Mouse (Mus musculus) forebrain, embryonic 16.5 days (tissue): ENCODE data around the gene Fgf12. TPM values are rescaled to one million over a fixed set of nuclear protein-coding genes. Genes with fewer than 3 reads are reported as not detected.

ENCODE experiments used
- ATAC-seq: fragments of 200-750 bp; cut with Nextera tagmentation; 2 replicates; pipeline ENCODE4 v1.8.0; 2017; ENCODE audit warnings: mild to moderate bottlenecking, moderate library complexity
- H3K27ac ChIP-seq: fragments of 300-500 bp; sonication (generic); 2 replicates; pipeline ENCODE4 v1.5.1; 2014; ENCODE audit warnings: low read length, control low read depth
- H3K27me3 ChIP-seq: fragments of 300-500 bp; sonication (generic); replicated peaks from 2 replicates; pipeline ENCODE4 v1.6.1; 2014; ENCODE audit warnings: low read length; ENCODE audit not compliant: control insufficient read depth, insufficient read depth
- H3K36me3 ChIP-seq: fragments of 300-500 bp; sonication (generic); 2 replicates; pipeline ENCODE4 v1.6.1; 2014; ENCODE audit not compliant: control insufficient read depth, insufficient read depth
- H3K4me1 ChIP-seq: fragments of 300-500 bp; sonication (generic); replicated peaks from 2 replicates; pipeline ENCODE4 v1.6.1; 2014; ENCODE audit warnings: low read length; ENCODE audit not compliant: control insufficient read depth, insufficient read depth
- H3K4me2 ChIP-seq: fragments of 300-500 bp; sonication (generic); 2 replicates; pipeline ENCODE4 v1.6.1; 2014; ENCODE audit warnings: mild to moderate bottlenecking, low read length, control low read depth
- H3K4me3 ChIP-seq: fragments of 300-500 bp; sonication (generic); replicated peaks from 2 replicates; pipeline ENCODE4 v1.5.1; 2014; ENCODE audit warnings: mild to moderate bottlenecking, low read length, control low read depth
- H3K9ac ChIP-seq: fragments of 300-500 bp; sonication (generic); replicated peaks from 2 replicates; pipeline ENCODE4 v1.6.1; 2014; ENCODE audit warnings: low read depth, low read length, control low read depth
- H3K9me3 ChIP-seq: fragments of 300-500 bp; sonication (generic); 2 replicates; pipeline ENCODE4 v1.6.1; 2016; ENCODE audit warnings: low read length; ENCODE audit not compliant: control insufficient read depth
- WGBS: fragments of 180-500 bp; shearing (Covaris S2); extraction: QIAGEN DNeasy Blood & Tissue Kit; methylation state at CpG from one replicate; pipeline ENCODE4 v1.1.7; 2014; 5-methylcytosine and 5-hydroxymethylcytosine counted together
- polyA plus RNA-seq: library from polyadenylated mRNA; unstranded; fragments of >200 nt; fragmentation: Nextera tagmentation; extraction: Ambion mirVana; gene quantifications from 2 replicates; pipeline ENCODE4 v1.2.1, GENCODE M21; 2015

The Fgf12 gene
- polyA plus RNA-seq, 1 experiment from 2014 or later, result 25.4 TPM

GRCm38 (mm10) chr16:28696851-28697250 is 56.0 kb downstream of the Fgf12 start:
- Histone ChIP-seq H3K27ac (no peak overlapping the region), H3K4me3 (no peak overlapping the region), H3K9ac (no peak overlapping the region), H3K4me1 (no peaks in the 10 kb centered on the region), H3K27me3 (no peaks in the 10 kb centered on the region), H3K36me3 (no peaks in the 10 kb centered on the region), H3K9me3 (no peaks in the 10 kb centered on the region), H3K4me2 (no peak overlapping the region)
- ATAC-seq, result no peak
- 90% methylated on average over 3 of the region's 3 CpGs for WGBS

- ATAC-seq, result no peak
- Histone ChIP-seq H3K27me3 (no peaks in the 10 kb centered on the region), H3K36me3 (no peaks in the 10 kb centered on the region), H3K4me2 (no peak overlapping the region), H3K9me3 (no peaks in the 10 kb centered on the region), H3K4me1 (no peaks in the 10 kb centered on the region), H3K27ac (peak overlapping the region; percentile 17; the same call in 1 of the 2 replicates), H3K9ac (no peak overlapping the region), H3K4me3 (no peak overlapping the region)
- 44% methylated on average over 15 of the region's 15 CpGs for WGBS
Measured at GRCm38 (mm10) chr16:28694113-28694899, 58.6 kb downstream of the Fgf12 start.

- no peaks in the 10 kb centered on the region for H3K36me3 ChIP-seq
- H3K4me1 ChIP-seq, result no peaks in the 10 kb centered on the region
- H3K27ac ChIP-seq, result no peak overlapping the region
- no peak for ATAC-seq
- 88% methylated on average over 9 of the region's 9 CpGs for WGBS
- no peaks in the 10 kb centered on the region for H3K9me3 ChIP-seq
- no peak overlapping the region for H3K4me2 ChIP-seq
- H3K4me3 ChIP-seq, result no peak overlapping the region
- no peaks in the 10 kb centered on the region for H3K27me3 ChIP-seq
- no peak overlapping the region for H3K9ac ChIP-seq
Measured at GRCm38 (mm10) chr16:28688861-28689385, 63.9 kb downstream of the Fgf12 start.

- WGBS, result 89% methylated on average over 3 of the region's 3 CpGs
Measured at GRCm38 (mm10) chr16:28681625-28682024, 71.2 kb downstream of the Fgf12 start.

GRCm38 (mm10) chr16:28668815-28669347 is 84.0 kb downstream of the Fgf12 start:
- no peaks in the 10 kb centered on the region for H3K36me3 ChIP-seq
- H3K4me1 ChIP-seq, result no peaks in the 10 kb centered on the region
- no peak overlapping the region for H3K4me3 ChIP-seq
- ATAC-seq, result no peak
- no peak overlapping the region for H3K27ac ChIP-seq
- H3K4me2 ChIP-seq, result no peak overlapping the region
- no peak overlapping the region for H3K9ac ChIP-seq
- H3K27me3 ChIP-seq, result no peaks in the 10 kb centered on the region
- no peaks in the 10 kb centered on the region for H3K9me3 ChIP-seq
- 84% methylated on average over 5 of the region's 5 CpGs for WGBS

More at GRCm38 (mm10) chr16:28681625-28682024, 71.2 kb downstream of the Fgf12 start:
- Histone ChIP-seq H3K36me3 (no peaks in the 10 kb centered on the region), H3K9me3 (no peaks in the 10 kb centered on the region), H3K27ac (no peak overlapping the region), H3K27me3 (no peaks in the 10 kb centered on the region), H3K4me3 (no peak overlapping the region), H3K4me1 (no peaks in the 10 kb centered on the region), H3K4me2 (no peak overlapping the region), H3K9ac (no peak overlapping the region)
- ATAC-seq, result no peak

- Histone ChIP-seq H3K4me3 (no peak overlapping the region), H3K9ac (no peak overlapping the region), H3K36me3 (no peaks in the 10 kb centered on the region), H3K4me2 (no peak overlapping the region), H3K27me3 (no peaks in the 10 kb centered on the region), H3K27ac (no peak overlapping the region), H3K9me3 (no peaks in the 10 kb centered on the region), H3K4me1 (no peaks in the 10 kb centered on the region)
- no peak for ATAC-seq
- WGBS, result 85% methylated on average over 10 of the region's 10 CpGs
Measured at GRCm38 (mm10) chr16:28652640-28653039, 100.2 kb downstream of the Fgf12 start.

GRCm38 (mm10) chr16:28650589-28650988 is 102.3 kb downstream of the Fgf12 start:
- no peaks in the 10 kb centered on the region for H3K36me3 ChIP-seq
- no peaks in the 10 kb centered on the region for H3K4me1 ChIP-seq
- no peak overlapping the region for H3K4me3 ChIP-seq
- H3K27me3 ChIP-seq, result no peaks in the 10 kb centered on the region
- no peaks in the 10 kb centered on the region for H3K9me3 ChIP-seq
- no peak overlapping the region for H3K9ac ChIP-seq
- WGBS, result 51% methylated on average over 3 of the region's 3 CpGs
- H3K4me2 ChIP-seq, result no peak overlapping the region
- ATAC-seq, result no peak
- no peak overlapping the region for H3K27ac ChIP-seq

GRCm38 (mm10) chr16:28645030-28645429 is 107.8 kb downstream of the Fgf12 start:
- no peak overlapping the region for H3K4me3 ChIP-seq
- H3K9me3 ChIP-seq, result no peaks in the 10 kb centered on the region
- no peak overlapping the region for H3K27ac ChIP-seq
- no peaks in the 10 kb centered on the region for H3K27me3 ChIP-seq
- H3K36me3 ChIP-seq, result no peaks in the 10 kb centered on the region
- 94% methylated on average over 3 of the region's 3 CpGs for WGBS
- no peak for ATAC-seq
- H3K4me2 ChIP-seq, result no peak overlapping the region
- no peaks in the 10 kb centered on the region for H3K4me1 ChIP-seq
- no peak overlapping the region for H3K9ac ChIP-seq

- Histone ChIP-seq H3K4me1 (0 out of 2 replicates have a peak, but pooled peaks cover 2% of the 10 kb centered on the region), H3K9ac (no peak overlapping the region), H3K9me3 (no peaks in the 10 kb centered on the region), H3K27me3 (no peaks in the 10 kb centered on the region), H3K27ac (no peak overlapping the region), H3K4me3 (no peak overlapping the region), H3K36me3 (no peaks in the 10 kb centered on the region), H3K4me2 (no peak overlapping the region)
- no peak for ATAC-seq
- 82% methylated on average over 5 of the region's 5 CpGs for WGBS
Measured at GRCm38 (mm10) chr16:28631721-28632120, 121.1 kb downstream of the Fgf12 start.
